Mouse (Mus musculus): Measurements from ENCODE around the gene Arl5c. TPM values are rescaled to one million over a fixed set of nuclear protein-coding genes. Genes with fewer than 3 reads are reported as not detected.
A peak's percentile ranks its signal among the peaks of the same experiment; 100 is the strongest.

Arl5c gene
- 1 to 10 TPM; 1.5 to 2.1 (median 1.7) TPM for total RNA-seq (2022)

GRCm38 (mm10) chr11:97995564-97996288 lies at the start of gene Arl5c:
Arl5c (minus strand) TSS chr11:97996181.
- no peak for DNase-seq (ENCODE audit: low spot score in 2 of 2)

GRCm38 (mm10) chr11:98045596-98045995 lies 49.6 kb upstream of the Arl5c start:
- DNase-seq (ENCODE audit: low spot score in 2 of 2) = no peak

- DNase-seq (ENCODE audit: low spot score in 2 of 2) = no peak
Measured at GRCm38 (mm10) chr11:98044074-98044473, 48.1 kb upstream of the Arl5c start.

GRCm38 (mm10) chr11:98042741-98043140 lies 46.8 kb upstream of the Arl5c start:
- DNase-seq (ENCODE audit: low spot score in 2 of 2) = no peak

GRCm38 (mm10) chr11:98040975-98041374 lies 45.0 kb upstream of the Arl5c start:
- DNase-seq (ENCODE audit: low spot score in 2 of 2) = no peak

- peak in 1 of 2 experiments; percentile 87 for DNase-seq (ENCODE audit: low spot score in 2 of 2)
Measured at GRCm38 (mm10) chr11:98037871-98038270, 41.9 kb upstream of the Arl5c start.

GRCm38 (mm10) chr11:98035977-98036377 lies 40.0 kb upstream of the Arl5c start:
- no peak for DNase-seq (ENCODE audit: low spot score in 2 of 2)

- DNase-seq (ENCODE audit: low spot score in 2 of 2) = no peak
Measured at GRCm38 (mm10) chr11:98034840-98035239, 38.9 kb upstream of the Arl5c start.

- DNase-seq (ENCODE audit: low spot score in 2 of 2) = no peak
Measured at GRCm38 (mm10) chr11:98034061-98034460, 38.1 kb upstream of the Arl5c start.

GRCm38 (mm10) chr11:98031443-98031770 lies 35.4 kb upstream of the Arl5c start:
- peak in 1 of 2 experiments; percentile 76 for DNase-seq (ENCODE audit: low spot score in 2 of 2)

- DNase-seq (ENCODE audit: low spot score in 2 of 2) = no peak
Measured at GRCm38 (mm10) chr11:98030701-98031442, 34.9 kb upstream of the Arl5c start.

- no peak for DNase-seq (ENCODE audit: low spot score in 2 of 2)
Measured at GRCm38 (mm10) chr11:98027785-98028184, 31.8 kb upstream of the Arl5c start.

GRCm38 (mm10) chr11:98027297-98027688 lies 31.3 kb upstream of the Arl5c start:
- DNase-seq (ENCODE audit: low spot score in 2 of 2) = no peak

- DNase-seq (ENCODE audit: low spot score in 2 of 2) = peak; percentile 86 to 94
Measured at GRCm38 (mm10) chr11:98026570-98027296, 30.8 kb upstream of the Arl5c start, which contains the start of gene Rpl19. Rpl19 (plus strand) TSS chr11:98026710.

- no peak for DNase-seq (ENCODE audit: low spot score in 2 of 2)
Measured at GRCm38 (mm10) chr11:98026248-98026569, 30.2 kb upstream of the Arl5c start.

- no peak for DNase-seq (ENCODE audit: low spot score in 2 of 2)
Measured at GRCm38 (mm10) chr11:98024516-98024915, 28.5 kb upstream of the Arl5c start.

GRCm38 (mm10) chr11:98022555-98023371 lies 26.8 kb upstream of the Arl5c start, which contains the start of gene Cacnb1:
Cacnb1 (minus strand) TSS chr11:98023034.
- no peak for DNase-seq (ENCODE audit: low spot score in 2 of 2)

GRCm38 (mm10) chr11:98022253-98022554 lies 26.2 kb upstream of the Arl5c start:
- no peak for DNase-seq (ENCODE audit: low spot score in 2 of 2)

- no peak for DNase-seq (ENCODE audit: low spot score in 2 of 2)
Measured at GRCm38 (mm10) chr11:98021565-98022252, 25.7 kb upstream of the Arl5c start.

GRCm38 (mm10) chr11:98021118-98021517 lies 25.1 kb upstream of the Arl5c start:
- no peak for DNase-seq (ENCODE audit: low spot score in 2 of 2)

GRCm38 (mm10) chr11:98020710-98021109 lies 24.7 kb upstream of the Arl5c start:
- DNase-seq (ENCODE audit: low spot score in 2 of 2) = no peak
